Mouse (Mus musculus) C2C12 (cell line): ENCODE measurements around the gene Ercc4.

Experiments
- CEBPB ChIP-seq: IDR thresholded peaks from one replicate; pipeline ENCODE4 v1.6.1; 2011; ENCODE audit warnings: low read depth, mild to moderate bottlenecking, control low read depth, moderate library complexity
- CTCF ChIP-seq: IDR thresholded peaks from one replicate; pipeline ENCODE4 v1.5.1; 2011; ENCODE audit not compliant: control insufficient read depth, insufficient read depth, insufficient read length
- FOSL1 ChIP-seq: IDR thresholded peaks from one replicate; pipeline ENCODE4 v1.8.0; 2011; ENCODE audit warnings: mild to moderate bottlenecking, low read length; ENCODE audit not compliant: poor library complexity, insufficient read depth, severe bottlenecking
- MAX ChIP-seq: IDR thresholded peaks from one replicate; pipeline ENCODE4 v1.6.1; 2011; ENCODE audit warnings: mild to moderate bottlenecking, control low read depth

GRCm38 (mm10) chr16:13119641-13120350 is 10.3 kb downstream of the Ercc4 start:
- no peak for TF ChIP-seq CTCF
- TF ChIP-seq MAX, result no peak
- TF ChIP-seq CEBPB, result no peak
- TF ChIP-seq FOSL1, result no peak
